Mouse (Mus musculus) neural tube, embryonic 10.5 days (tissue): ENCODE results near the gene Ddr2.
"Not testable (repeated sequence)": the region's sequence is repeated elsewhere in the genome, so short reads cannot be mapped to it uniquely, and the experiment has no call there.

Experiments
- DNase-seq: peaks from one replicate; pipeline ENCODE4 v3.0.0-alpha.2; 2017; ENCODE audit warnings: low spot score; ENCODE audit errors: extremely low spot score

Gene Ddr2

DNA sequence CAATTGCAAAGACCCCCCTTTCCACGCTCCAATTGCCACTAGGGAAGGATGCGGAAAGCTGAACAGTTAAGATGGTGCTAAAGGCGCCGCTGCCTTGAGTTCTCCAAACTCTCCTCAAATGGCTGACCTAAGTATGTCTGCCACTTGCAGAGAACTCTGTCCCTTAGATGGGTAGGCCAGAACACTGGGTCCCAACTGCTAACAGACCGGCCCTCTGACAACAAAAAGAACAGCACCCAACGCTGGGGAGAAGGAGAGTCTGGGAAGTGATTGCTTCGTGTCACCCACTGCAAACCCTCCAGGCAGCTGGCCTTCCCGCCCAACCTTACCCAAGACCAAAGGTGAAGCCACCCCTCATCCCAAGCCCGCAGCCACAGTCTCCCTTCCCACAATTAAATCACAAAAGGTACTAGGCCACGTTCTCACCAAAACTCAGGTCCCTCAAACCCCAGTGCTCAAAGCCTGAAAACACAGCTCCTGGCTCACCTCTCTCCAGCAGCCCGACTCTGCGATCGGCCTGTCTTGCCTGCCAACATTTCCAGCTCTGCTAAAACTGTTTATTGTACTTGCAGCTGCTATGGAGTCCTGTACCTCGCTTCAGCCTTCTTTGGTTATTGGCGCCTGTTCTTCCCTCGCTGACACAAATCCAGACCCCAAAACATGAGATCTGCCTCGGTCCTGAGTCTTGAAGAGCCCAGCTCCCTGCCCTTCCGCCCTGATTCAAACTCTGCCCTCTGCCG, 616 bp downstream of the Ddr2 start:
- peak; percentile 40 for DNase-seq

DNA sequence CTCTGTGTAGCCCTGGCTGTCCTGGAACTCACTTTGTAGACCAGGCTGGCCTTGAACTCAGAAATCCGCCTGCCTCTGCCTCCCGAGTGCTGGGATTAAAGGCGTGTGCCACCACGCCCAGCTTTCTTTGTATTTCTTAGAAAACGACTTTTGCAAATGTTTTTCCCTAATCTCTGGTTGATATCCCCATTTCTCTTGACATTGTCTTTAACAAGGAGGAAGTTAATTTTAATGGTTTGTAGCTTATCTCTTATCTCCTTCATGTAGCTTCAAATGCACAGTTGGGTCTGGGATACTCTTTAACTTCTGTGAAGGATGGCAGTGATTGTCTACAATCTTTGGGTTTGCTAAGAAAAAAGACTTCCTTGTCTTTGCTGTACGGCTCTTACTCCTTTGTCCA, 7.7 kb downstream of the Ddr2 start:
- not testable (repeated sequence) for DNase-seq

DNA sequence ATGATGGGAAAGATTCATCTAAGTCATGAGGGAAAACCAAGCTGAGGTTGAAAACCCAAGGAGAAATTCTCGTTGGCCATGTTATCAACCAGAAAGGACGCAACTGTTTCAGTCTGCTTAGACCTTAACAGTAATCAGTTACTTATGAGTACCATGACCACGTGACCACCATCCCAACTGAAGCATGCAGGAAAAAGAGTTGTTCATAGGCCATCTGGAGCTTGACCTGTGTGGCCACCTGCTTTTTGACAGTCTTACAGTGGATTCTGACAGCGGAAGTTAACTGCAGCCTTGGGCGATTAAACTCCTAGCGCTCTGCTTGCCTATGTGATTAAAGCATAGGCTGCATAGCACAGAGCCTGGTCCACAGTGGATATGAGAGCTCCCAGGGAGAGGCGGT, 23.9 kb downstream of the Ddr2 start:
- no peak for DNase-seq

DNA sequence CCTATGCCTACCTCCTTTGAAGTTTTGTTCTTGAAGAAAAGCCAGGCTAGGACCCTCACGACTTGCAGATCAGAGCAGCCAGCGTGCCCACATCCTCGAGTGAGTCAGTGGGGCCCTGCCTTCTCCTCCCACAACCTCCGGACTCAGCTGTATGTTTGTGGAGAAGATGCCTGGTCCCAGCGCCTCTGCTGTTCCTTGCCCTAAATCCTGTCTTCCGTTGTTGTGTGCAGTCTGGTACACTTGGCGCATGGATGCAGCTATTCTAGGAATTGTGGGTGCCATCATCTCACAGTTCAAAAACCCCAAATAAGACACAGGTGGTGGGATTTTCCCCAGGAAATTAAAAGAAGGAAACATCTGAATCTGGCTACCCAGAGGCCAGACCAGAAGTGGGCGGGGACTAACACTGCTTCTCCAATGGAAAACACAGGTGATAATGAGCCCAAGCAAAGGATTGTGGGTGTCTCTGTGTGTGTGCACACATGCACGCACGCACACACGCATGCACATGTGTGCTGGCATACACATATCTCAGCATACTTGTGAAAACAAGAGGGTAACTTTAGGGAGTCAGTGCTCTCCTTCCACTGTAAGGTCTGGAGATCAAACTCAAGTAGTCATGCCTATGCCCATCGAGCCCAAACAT, 26.3 kb downstream of the Ddr2 start:
- DNase-seq: no peak

DNA sequence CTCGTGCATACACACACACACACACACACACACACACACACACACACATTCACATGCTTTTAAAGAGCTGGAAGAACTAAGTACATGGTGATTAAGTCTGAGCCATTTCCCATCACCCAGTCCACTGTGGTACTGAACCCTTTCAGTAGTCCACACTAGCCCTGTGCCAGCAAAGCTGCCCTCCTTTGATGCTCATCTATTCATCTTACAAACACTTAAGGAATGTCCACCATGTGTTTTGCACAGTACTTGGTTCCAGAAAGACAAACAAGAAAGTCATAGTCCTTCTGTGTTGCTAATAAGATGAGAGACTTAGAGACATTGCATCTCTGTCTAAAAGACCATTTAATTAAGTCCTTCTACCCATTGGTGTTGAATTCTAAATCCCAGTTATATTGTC, 29.7 kb downstream of the Ddr2 start:
- DNase-seq: no peak

DNA sequence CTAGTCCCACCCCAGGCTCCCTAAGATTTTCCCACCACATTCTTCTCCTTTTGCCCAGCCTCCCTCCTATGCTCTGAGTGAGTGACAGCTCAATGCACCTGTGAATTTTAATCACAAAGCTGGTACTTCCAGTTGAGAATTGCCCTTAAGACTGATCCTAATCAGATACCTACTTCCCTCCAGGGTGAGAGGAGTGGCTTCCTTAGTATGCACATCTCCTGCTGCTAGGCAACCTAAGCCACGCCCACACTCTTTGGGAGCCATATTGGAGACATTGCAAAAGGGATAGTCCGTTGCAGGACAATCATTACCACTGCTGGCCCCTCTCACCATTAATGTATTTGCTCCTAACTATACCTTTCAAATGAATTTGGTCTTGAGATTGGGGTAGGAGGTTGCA, 31.1 kb downstream of the Ddr2 start:
- DNase-seq: no peak

DNA sequence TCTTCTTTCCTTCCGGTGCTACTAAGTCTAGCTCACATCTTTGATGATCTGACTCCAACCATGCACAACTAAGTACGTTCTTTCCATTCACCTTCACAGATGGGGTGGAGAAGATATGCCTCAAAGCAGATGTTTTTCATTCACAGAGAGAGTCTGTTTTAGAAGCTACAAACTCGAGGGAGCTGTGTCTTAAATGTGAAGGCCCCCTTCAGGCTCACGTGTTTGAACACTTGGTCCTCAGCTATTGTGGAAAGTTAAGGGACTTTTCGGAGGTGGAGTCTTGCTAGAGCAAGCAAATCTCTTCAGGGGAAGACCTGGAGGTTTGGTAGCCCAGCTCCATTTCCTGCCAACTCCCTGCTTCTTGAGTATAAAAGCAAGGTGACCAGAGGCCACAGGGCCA, 34.2 kb downstream of the Ddr2 start:
- DNase-seq: no peak

DNA sequence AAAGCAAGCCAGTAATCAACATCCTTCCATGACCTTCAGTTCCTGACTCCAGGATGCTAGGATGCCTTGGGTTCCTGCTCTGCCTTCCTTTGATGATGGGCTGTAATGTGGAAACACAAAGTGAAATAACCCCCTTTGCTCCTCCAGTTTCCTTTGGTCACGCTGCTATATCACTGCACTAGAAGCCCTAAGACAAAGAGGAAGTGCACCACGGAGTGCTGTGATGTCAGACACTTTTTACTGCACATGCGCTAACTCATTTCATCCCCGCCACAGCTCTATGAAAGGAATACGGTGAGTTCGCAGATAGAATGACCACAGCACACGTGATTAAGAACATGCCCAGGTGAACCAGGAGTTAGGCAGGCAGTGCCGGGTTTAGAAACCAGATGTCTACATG, 36.8 kb downstream of the Ddr2 start:
- no peak for DNase-seq

DNA sequence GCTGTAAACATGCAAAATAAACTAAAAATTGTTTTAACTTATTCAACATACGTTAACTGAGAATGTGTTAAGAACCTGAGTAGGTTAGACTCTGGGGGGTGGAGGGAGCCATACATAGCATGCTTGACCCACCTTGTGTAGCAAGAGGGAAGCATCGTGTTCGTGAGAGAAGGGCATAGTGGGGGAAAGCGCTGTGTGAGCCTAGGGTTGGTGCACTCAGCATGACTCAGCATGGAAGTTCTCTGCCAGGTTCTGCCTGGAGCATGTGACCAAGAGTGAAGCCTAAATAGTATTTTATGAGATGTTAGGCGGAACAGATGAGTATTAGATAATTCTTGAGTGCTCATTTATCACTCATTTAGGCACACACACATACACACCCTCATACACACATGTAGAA, 41.4 kb downstream of the Ddr2 start:
- no peak for DNase-seq

DNA sequence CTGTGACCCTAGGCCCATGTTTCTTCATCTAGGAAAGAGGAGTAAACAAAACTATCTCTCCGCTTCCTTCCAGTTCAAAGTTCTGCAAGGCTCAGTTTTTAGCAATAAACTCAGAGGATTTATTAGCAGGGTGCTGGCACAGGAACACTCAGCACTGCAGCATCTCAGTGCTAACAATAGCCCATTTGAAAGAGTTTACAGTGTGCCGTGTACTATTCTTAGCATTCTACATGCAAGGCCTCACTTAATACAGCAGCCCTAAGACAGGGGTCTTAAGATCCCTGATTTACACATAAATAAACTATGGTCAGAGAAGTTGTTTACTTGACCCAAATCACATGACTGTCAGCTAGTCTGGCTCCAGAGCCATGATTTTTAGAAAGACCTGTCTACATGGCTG, 44.6 kb downstream of the Ddr2 start:
- DNase-seq: no peak

DNA sequence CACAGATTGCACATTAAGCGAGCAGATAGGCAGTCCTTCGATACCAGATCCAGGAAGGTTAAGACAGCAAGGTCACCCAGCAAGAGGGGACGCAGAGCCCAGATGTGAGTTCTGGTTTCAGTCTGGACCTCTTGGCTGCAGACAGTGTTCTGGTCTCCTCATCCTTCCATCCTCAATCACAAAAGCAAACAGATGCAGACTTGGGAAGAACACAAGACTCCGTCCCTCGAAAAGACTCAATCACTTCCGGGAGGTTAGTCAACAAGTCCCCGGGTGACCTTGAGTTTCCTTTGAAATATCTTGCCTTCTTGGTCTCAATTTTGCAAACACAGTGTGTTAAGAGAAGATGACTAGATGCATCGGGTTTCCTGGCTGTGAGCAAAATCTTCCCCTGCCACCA, 45.6 kb downstream of the Ddr2 start:
- DNase-seq: no peak

DNA sequence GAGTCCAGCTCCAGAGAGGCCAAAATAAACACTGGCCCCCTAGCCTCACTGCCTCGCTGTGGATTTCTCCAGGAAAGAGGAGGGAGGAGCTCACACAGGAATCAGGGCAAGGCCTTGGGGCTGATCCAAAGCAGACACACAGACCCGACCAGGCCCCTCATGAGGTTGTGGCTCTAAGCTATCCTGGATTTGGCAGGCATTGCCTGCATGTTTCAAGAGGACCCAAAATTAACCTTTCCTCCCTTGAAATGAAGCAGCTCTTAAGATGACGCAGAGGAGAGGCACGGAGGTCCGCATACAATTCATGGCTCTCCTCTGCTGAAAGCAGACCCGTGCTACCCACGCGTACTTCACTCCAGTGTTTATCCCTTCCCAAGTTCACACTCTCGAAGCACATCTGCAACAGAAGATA, 46.5 kb downstream of the Ddr2 start:
- DNase-seq: no peak

DNA sequence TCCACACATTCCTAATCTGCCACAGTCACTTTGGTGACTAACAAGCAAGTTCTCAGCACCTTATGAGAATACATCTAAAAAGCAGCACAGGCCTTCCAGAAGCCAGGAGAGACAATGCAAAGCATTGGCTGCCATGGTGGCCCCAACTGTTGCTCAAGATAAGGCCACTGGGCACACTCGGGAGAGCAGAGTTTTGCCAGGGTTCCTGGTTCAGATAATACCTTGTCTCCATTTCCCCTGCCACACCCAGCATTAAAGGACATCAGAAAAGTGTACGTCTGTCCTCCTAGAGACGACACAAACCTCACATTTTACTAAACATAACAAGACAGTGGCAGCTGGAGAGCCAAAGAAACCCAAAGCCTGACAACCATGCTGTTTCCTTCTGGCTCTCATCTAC, 50.3 kb downstream of the Ddr2 start:
- DNase-seq: no peak

DNA sequence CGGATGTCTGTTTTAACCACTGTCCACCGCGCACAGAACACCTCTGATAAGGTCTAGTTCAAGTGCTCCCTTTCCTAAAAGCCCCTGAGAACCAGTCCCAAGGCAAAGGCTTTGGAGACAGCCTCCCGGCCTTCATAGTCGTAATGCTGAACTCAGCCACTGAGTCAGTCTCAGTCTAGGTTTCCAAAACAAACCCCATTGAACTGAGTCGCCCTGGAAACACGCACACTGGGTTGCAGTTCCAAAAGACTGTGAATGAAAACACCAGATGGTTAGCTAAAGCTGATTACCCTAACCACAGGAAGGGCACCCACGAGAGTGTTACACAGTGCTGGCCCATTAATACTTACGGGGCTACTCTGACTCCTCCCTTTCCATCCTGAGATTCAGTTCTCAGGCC, 51.2 kb downstream of the Ddr2 start:
- no peak for DNase-seq

DNA sequence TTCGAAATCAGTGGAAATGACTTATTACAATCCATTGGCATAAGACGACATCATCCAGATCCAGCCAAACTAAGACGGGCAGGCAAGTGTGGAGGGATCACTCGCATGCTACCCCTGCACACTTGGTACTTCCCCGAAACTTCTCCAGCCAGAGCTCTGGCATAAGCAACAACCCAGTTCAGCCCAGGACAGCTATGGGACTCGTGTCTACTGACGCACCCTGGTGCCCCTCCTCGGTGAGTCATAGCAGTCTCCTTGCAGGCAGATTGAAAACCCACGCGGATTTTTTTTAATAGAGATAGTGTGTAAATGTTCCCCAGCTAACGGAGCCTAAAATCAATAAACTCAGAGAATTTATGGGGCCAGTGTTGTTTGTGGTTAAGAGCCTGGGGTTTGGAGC, 52.5 kb downstream of the Ddr2 start:
- DNase-seq: no peak

DNA sequence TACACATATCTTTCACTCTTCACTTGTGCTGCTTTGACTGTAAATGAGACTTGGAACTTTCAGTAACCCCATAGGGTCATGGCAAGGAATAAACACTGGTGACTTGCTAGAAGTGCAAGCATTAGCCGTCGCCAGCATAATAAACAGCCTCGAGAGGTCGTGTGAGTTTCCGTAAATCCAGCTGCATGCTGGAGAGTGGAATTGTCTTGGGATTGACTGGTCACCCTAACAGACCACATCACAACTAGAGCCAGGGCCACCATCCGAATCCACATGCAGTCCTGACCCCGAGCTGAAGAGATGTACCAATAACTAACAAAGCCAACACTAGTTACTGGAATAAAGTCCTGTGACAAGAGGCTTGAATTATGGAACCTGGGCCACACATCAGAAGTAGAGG, 53.0 kb downstream of the Ddr2 start:
- DNase-seq: no peak

DNA sequence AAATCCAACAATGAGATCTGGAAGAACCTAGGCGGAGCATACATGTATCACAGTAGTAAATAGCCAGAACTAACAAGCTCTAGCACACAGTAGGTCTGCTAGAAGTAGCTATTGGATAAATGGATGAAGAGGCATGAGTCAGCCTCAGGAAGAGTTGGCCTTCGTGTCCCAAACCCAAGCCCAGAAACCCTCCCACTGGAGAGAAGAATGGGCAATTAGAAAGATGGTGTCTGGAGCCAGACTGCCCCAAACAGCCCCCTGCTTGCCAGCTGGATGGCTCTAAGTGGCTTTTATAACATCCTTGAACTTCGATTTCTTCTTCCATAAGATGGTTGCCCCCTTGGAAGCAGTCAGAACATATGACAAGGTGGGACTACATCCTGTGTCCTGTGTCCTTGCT, 53.6 kb downstream of the Ddr2 start:
- no peak for DNase-seq

DNA sequence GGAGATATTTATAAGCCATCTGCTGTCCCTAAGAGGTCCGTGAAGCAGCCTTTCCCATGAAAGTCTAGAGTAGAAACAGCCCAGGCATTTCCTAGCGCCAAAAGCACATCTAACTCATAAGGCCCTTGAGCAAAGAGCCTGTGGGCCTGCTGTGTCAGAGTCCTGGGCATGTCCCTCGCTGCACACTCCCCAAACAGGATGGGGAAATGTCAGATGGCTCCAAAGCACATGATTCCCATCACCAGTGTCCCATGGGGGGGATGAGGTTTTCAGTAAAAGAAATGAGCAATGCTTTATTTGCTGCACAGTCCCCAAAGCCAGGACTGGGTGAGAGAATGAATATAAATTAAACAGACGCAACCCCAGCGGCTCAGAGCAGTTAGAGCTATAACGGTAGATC, 54.3 kb downstream of the Ddr2 start:
- DNase-seq: no peak

DNA sequence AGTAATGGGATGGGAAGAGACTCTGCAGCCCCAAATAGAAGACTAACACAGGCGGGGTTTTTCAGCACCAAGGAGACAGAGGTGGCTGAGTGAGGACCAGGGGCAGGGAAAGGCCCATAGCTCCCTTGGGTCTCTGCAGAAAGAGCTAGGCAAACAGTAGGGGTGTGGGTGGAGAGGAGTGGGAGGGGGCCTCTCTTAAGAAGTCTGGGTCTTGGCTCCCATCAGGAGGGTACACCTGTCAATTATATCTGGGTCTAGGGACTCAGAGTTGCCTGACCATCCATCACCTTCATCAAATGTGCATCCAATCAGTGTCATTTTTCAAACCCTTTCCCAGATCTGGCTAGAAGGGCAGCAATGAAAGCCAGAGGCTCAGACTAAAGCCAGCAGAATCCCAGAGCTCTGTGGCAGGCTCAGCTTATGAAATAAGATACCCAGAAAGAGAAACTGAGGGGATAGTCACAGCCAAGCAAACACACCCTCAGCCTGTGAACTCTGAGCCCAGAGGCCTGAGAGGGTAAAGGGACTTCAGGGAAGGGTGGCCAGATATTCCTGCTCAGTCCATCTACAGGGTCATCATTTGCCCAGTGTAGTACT, 58.0 kb downstream of the Ddr2 start:
- no peak for DNase-seq

DNA sequence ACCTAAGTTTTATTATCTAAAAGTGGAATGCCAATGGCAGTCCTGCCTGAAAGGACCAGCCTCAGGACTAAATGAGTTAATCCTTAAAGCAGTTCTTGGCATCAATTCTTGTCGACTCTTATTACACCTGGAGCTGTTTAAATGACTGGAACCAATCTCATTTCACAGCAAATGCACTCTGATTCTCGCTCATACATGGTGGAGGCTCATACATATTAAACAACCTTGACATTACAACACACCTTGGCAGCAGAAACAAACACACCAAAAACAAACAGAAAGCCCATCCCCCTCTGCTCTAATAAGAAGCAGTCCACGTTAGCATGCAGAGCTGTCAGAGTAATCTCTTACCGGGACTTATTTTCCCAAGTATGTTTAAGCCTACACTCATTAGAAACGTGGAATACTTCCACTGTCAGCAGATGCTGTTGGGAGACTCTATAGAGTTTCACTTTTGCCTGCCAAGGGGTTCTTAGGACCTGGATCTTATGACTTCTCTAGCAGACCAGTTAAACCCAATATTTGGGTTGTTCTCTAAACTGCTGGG, 58.9 kb downstream of the Ddr2 start:
- no peak for DNase-seq

DNA sequence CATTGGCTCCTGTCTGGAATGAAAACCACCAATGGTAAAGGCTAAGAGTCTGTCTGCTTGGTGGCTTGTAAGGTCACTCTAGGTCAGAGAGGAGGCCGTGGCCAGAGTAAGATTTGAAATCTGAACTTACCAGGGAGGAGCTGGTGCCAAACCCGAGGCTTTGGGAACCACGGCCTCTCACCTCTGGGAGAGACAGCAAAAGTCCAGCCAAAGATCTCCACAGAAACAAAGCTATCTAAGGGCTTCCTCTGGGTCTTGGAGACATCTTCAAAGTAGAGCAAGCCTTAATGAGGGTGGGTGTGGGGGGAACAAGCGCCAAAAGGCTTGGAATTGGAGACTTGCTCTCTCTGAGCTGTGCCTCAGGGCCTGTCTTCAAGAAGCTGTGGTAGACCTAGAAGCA, 62.1 kb downstream of the Ddr2 start:
- DNase-seq: no peak

DNA sequence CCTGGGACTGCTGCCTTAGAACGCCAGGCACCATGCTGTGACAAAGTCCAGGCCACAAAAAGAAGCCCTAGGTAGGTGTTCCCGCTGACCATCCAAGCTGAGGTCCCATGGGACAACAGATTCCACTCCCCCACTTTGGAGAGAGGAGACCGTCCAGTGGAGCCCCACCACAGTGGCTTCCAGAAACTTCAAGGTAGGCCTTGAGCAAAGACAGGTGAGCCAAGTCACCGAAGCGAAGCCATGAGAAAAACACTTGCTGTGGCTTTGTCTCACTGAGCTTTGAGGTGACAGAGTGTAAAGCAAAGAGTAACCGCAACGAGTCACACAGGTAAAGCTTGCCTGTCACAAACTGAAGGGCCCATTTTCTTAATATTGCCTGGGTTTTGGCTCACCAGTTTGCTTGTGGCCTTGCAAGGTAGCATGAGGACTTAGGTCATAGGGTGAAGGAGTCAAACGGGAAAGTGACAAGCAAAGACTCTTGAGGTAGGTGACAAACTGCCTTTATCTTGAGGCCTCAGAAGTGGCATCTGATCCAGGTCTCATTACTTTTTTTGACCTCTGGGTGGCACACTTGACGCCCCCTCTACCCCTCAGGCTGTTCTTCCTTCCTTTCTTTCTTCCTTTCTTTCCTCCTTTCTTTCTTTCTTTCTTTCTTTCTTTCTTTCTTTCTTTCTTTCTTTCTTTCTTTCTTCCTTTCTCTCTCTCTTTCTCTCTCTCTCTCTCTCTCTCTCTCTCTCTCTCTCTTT, 65.7 kb downstream of the Ddr2 start:
- DNase-seq: no peak
